Mouse (Mus musculus) adipocyte (in vitro differentiated cells): ENCODE results near the gene Car8.
"Not testable (repeated sequence)": the region's sequence is repeated elsewhere in the genome, so short reads cannot be mapped to it uniquely, and the experiment has no call there.

Source experiments
- DNase-seq: peaks from one replicate; pipeline ENCODE4 v3.0.0-alpha.2; 2016; ENCODE audit warnings: low spot score

Car8 gene

DNA sequence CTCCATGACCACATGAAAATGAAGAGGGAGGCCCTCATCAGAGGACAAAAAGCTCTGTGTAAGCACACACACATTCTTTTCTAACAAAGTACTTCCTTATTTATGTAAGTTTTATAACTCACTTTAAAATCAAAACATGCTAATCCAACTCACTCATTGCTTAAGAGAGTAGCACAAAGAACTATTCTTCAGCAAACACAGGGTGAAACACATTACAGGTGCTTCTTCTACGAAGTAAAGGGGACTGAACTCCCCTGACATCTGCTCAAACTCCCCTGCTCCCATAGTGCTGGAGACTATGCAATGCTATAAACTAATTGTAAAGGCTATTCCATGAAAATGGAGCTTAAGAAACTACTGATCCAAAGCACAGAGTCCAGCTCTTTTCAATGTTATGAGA is 35.5 kb downstream of the Car8 start:
- DNase-seq: no peak

DNA sequence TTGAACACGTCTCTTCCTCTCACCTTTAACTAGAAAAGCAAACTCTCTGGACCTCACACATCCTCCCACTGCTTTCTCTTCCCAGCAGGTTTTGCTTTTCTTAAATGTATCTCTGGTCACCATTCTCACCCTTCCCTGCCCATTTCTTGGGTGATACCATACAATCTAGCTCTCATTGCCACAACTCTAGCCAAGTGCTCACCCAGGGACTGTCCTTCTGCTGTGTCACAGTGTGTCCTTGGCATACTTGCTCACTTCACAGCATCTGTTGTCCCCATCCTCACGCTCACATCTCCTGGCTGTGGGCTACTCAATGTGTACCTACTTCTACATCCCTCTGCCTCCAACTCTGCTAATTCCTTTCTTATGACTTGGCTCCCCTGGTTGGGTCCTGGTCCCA is 37.2 kb downstream of the Car8 start:
- no peak for DNase-seq

DNA sequence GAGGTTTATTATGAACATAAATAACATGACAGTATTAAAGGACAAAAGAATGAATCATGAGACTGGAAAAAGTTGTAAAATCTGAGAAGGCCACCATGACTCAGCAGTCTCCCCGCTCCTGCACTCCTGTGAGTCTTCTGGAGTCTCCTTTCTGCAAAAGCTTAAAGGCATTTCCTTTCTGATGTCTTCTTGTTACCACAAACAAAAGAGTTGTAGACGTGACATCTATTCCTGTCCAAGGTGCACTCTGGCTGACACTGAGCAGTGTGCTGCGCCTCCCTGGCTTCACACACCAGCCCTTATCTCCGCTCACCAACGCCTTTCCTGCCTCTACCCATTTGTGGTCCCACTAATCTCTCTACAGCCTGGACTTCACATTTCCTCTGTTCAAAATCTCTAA is 38.8 kb downstream of the Car8 start:
- DNase-seq: no peak

DNA sequence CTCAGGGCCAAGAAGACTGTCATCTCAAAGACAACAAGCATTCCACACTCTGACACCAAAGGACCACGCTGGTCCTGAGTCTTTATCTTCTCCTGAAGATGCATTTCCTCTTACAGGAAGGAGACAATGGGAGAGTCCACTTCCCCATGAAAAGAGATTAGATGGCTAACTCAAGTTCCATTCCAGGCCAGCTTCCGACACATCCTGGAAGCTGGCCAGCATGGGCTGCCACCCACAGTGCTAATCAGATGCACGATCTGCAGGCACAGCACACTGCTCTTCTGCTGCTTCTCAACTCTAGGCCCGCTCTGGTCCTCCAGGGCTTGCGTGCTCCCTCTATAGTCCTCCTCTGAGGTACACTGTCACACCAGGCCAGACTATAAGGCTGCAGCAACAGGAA is 40.8 kb downstream of the Car8 start:
- no peak for DNase-seq

DNA sequence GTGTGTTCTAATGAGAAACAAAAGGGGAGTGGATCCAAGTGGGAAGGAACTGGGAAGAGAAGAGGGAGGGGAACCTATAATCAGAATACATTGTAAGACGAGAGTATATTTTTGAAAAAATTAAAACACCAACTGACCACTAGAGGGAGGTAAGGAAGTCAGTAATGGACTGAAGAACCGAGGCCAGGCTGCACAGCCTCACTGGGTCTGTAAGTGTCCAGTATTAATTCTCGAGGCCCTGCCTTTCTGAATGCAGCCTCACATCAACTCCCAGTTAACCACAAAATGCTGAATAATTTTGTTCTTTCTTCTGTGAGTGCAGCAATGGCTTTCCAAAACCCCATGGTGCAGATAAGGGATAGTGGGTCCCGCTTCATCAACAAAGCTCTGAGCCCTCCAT is 48.4 kb downstream of the Car8 start:
- DNase-seq: peak; percentile 22

DNA sequence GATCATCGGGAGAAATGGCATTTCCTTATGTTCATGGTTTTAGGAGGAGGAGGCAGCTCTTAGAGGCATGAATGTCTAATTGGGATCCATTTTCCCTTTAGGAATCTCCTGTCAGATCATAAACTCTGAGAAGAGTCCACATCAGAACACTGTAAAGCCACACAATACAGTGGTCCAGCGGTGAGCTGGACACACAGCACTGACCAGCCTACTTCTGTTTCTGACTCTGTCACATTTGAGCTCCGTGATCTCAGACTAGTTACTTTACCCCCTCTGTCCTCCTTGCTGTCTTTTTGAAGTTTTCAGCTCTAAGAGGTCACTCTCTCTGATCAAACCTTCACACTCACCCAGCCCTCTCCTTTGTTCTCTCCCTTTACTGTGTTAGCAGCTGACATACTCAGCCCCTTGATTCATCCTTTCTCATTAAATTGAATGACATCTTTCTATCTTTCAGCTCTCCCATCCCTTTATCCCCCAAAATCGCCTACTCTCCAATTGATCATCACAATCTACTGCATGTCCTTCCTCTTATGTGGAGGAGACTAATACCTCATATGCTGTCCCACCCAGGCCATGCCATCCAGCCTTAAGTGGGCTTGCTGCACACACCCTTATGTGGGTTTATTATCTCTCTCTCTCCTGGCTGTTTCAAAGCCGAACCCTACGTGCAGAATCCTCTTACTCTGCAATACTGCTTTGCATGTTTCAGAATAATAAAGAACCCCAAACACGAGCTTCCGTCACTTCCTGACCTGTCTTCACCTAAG is 51.7 kb downstream of the Car8 start:
- DNase-seq: no peak

DNA sequence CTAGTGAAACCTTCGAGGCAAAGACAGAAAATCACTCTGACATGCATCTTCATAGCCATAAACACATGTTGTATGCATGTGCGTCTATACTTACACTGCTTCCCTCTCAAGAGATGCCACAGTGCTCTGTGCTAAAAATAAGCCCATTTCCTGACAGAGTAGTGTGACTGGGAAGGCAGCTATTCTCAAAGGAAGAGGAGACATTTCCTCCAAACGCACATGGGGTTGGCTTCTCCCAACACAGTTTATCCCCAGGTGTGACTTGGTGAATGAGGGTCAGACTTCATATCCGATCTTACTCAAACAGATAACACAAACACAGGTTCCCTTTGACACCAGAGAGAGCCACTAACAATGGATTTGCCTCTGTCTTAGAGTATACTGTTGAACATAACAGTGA is 58.3 kb downstream of the Car8 start:
- DNase-seq: no peak

DNA sequence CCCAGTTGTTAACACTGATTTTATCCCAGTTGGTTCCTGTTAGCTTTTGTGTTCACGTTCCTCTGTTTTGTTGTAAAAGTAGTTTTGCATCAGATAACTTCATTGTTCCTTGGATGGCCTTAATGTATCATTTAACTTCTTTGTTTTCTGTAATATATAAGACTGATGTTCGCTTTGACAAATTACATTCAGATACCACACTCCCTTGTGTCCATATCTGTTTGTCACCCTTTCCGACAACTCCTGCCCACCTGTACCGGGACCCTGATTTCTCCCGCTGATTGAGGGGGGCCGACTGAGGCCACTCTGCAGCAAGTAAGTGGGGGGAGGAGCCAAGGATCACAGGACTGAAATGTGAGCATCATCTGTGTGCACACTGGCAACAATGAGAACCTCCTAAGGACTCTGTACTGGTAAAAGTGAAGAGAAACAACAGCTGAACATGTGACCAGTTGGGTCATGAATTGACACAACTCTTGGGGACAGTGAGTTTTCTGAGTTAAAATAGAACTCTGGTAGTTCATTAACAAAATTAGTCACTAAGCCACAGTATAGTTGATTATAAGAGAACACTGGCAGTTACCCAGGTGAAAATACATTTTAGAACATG is 84.1 kb downstream of the Car8 start:
- no peak for DNase-seq

GRCm38 (mm10) chr4:8153926-8154325 is 84.9 kb downstream of the Car8 start:
- not testable (repeated sequence) for DNase-seq

DNA sequence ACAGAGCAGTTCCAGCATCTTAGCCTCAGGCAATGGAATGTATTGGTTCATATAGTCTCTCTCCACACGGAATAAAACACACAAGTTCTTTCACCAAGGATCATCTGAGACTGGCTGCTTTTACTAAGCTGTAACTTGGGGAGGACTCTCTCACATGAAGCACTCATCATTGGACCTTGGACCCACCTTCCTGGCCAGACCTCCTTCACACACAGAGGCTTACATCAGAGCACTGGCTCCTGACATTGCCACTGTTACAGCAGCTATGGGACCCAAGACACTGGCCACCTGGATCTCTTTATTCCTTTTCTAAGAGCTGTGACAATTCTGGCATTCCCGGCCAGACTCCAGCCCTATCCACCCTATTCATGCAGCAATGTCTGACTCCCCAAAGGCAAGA is 101.4 kb downstream of the Car8 start:
- no peak for DNase-seq

GRCm38 (mm10) chr4:8132024-8132423 is 106.8 kb downstream of the Car8 start:
- no peak for DNase-seq

GRCm38 (mm10) chr4:8113558-8113957 is 125.3 kb downstream of the Car8 start:
- no peak for DNase-seq

GRCm38 (mm10) chr4:8111891-8112290 is 127.0 kb downstream of the Car8 start:
- no peak for DNase-seq

- no peak for DNase-seq
Observed at GRCm38 (mm10) chr4:8109906-8110567, 128.8 kb downstream of the Car8 start.

DNA sequence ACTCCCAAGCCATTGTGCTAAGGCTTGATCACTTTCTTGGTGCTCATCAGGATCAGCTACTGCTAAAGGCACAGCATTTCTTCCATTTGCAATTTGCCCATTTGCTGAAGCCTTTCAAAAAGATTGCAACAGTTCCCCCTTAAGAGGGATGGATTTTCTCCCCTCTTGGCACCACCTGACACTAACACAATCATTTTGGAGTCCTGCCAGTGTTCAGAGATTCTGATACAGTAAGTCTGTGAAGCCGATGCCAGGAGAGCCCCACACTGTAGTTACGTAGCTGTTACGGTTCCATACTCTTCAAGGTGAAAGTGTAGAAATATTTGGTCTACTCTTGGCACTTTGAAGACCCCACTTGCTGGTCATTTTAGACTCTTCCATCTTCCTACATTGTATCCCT is 137.4 kb downstream of the Car8 start:
- no peak for DNase-seq

DNA sequence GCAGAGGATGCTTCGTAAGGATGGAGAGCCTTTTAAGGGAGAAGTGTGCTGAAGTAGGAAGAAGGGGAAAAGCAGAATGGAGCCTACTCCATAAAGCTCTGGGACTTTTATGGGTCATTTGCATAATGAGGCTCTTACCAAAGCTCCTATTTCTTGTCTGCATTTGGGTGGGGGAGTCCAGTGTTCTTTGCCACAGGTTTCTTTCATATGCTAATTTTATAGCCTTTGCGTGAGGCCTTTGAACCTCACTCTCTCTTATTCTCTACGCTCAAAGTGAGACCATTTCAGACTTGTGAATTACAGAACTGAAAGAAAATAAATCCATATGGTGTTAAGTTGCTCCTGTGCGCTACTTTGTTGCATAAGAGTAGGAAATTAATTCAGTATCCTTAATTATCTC is 140.8 kb downstream of the Car8 start:
- DNase-seq: no peak

DNA sequence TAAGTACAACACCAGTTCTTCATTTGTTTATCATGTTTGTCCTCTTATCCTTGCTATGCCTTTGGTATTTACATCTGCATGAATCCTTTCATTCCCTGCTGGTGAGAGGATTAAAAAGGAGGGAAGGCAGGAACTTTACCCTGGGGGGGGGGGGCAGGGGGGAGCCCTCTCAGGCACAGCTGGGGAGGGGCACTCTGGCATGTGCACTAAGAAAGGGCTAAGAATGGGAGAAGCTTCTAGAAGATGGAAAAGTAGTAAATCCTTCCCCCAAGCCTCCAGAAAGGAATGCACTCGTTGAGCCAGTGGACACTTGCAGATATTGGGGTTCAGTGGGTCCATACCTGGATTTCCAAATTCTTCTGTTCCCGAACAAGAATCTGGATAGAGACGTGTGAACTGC is 141.2 kb downstream of the Car8 start:
- no peak for DNase-seq

GRCm38 (mm10) chr4:8093566-8093965 is 145.3 kb downstream of the Car8 start:
- not testable (repeated sequence) for DNase-seq
